Mouse (Mus musculus): ENCODE data around the gene Cd160. TPM values are rescaled to one million over a fixed set of nuclear protein-coding genes. Genes with fewer than 3 reads are reported as not detected.

The Cd160 gene
- total RNA-seq, 1 experiment = 0.36 TPM

DNA sequence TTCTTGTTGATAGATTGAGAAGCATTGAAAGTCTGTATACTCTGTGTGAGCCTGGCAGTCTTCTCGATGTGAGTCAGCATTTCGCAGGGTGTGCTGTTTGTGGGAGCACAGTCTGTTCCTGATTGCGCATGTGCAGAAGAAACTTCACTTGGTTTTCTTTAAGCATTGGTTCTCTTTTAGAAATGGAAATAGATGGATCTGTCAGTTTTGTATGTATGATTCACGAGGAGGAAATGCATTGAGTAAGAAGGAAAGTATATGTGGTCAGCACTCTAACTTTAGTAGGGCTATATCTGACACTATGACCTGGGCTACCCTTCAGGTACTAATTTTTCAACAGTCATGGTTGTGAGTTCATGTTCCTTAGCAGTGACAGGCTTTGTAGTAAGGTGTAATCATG is 69.5 kb downstream of the Cd160 start:
- Histone ChIP-seq H3K9me3 (ENCODE audit: control insufficient read depth, insufficient read depth, low read depth, low read length) (0 out of 2 replicates have a peak, but pooled peaks cover 5% of the 10 kb centered on the region), H3K27ac (ENCODE audit: insufficient read depth, low read depth, low read length, poor library complexity, severe bottlenecking) (no peak overlapping the region), H3K4me3 (ENCODE audit: insufficient read depth in 1 of 2, low read depth in 1 of 2, low read length in 2 of 2, poor library complexity in 1 of 2, severe bottlenecking in 1 of 2) (no peak overlapping the region), H3K36me3 (ENCODE audit: control insufficient read depth, insufficient read depth, low read length, poor library complexity, severe bottlenecking) (peaks cover 8% of the 10 kb centered on the region; the same call in 1 of the 2 replicates), H3K9ac (ENCODE audit: insufficient read depth, low read depth, low read length, poor library complexity, severe bottlenecking) (no peak overlapping the region), H3K4me1 (ENCODE audit: control insufficient read depth in 2 of 2, insufficient read depth in 2 of 2, low read length in 2 of 2, poor library complexity in 1 of 2) (peaks cover 1 to 4% of the 10 kb centered on the region in 2 experiments; a peak in 3 of 4 replicates)
- DNase-seq (ENCODE audit: low read depth, low spot score) = no peak
- in situ Hi-C loops (cut with MboI; ENCODE audit: low sequenced_read_pairs in 2 of 2, unreplicated experiment in 2 of 2) = no loop called here
- TF ChIP-seq CHD2 (IDR thresholded peaks at IDR 0.05; ENCODE audit: low read depth, low read length) = no peak

DNA sequence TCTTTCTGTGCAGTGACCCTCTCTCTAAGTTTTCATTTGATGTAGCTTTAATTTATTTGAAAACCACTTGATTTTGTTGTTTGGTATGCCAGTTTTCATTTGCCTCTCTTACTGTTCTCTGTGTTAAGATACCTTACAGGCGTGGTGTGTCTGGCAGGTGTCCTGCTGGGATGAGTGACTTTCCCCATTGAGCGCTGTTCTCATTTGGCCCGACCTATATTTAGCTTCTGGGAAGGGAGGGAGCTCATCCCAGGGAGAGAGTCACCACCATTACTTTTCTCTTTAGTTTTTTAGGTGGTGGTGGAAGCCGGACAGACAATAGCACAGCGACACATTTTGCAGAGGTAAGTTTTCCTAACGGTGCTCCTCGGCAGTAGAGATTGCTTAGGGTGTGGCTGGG is 71.5 kb downstream of the Cd160 start:
- in situ Hi-C loops (cut with MboI; ENCODE audit: low sequenced_read_pairs in 2 of 2, unreplicated experiment in 2 of 2) = no loop called here
- H3K4me1 ChIP-seq (ENCODE audit: control insufficient read depth in 2 of 2, insufficient read depth in 2 of 2, low read length in 2 of 2, poor library complexity in 1 of 2) = peaks cover 1 to 4% of the 10 kb centered on the region in 2 experiments; a peak in 3 of 4 replicates
- H3K4me3 ChIP-seq (ENCODE audit: insufficient read depth in 1 of 2, low read depth in 1 of 2, low read length in 2 of 2, poor library complexity in 1 of 2, severe bottlenecking in 1 of 2) = no peak overlapping the region
- TF ChIP-seq MAFK (IDR thresholded peaks at IDR 0.05; ENCODE audit: insufficient read depth, low read depth, low read length) = no peak
- TF ChIP-seq ZNF384 (IDR thresholded peaks at IDR 0.05; ENCODE audit: low read depth, low read length) = no peak
- no peak for TF ChIP-seq HCFC1 (IDR thresholded peaks at IDR 0.05; ENCODE audit: borderline replicate concordance, insufficient read depth, low read length)
- H3K27ac ChIP-seq (ENCODE audit: insufficient read depth, low read depth, low read length, poor library complexity, severe bottlenecking) = no peak overlapping the region
- no peak overlapping the region for H3K9ac ChIP-seq (ENCODE audit: insufficient read depth, low read depth, low read length, poor library complexity, severe bottlenecking)
- H3K9me3 ChIP-seq (ENCODE audit: control insufficient read depth, insufficient read depth, low read depth, low read length) = 0 out of 2 replicates have a peak, but pooled peaks cover 5% of the 10 kb centered on the region
- 0 out of 2 replicates have a peak, but pooled peaks cover 6% of the 10 kb centered on the region for H3K36me3 ChIP-seq (ENCODE audit: control insufficient read depth, insufficient read depth, low read length, poor library complexity, severe bottlenecking)
- no peak for DNase-seq (ENCODE audit: low read depth, low spot score)

DNA sequence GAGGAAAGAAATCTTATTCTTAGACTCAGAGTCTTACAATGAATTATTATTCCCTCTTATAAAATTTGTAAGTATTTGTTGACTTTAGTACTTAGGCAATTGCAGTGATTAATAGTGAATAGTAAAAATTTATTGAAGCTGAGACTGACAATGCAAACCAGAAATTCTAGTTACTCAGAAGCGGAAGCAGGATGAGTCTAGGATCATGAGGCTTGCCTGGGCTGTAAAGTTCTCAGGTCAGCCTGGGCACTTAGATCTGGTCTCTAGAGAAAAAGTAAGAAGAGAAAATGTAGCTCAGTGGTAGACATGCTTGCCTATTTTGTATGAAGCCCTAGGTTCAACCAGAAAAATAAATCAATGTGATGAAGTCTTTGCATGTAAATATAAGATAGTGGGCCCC is 73.2 kb downstream of the Cd160 start:
- 0 out of 2 replicates have a peak, but pooled peaks cover 5% of the 10 kb centered on the region for H3K9me3 ChIP-seq (ENCODE audit: control insufficient read depth, insufficient read depth, low read depth, low read length)
- in situ Hi-C loops (cut with MboI; ENCODE audit: low sequenced_read_pairs in 2 of 2, unreplicated experiment in 2 of 2) = no loop called here
- peaks cover 1 to 4% of the 10 kb centered on the region in 2 experiments; a peak in 3 of 4 replicates for H3K4me1 ChIP-seq (ENCODE audit: control insufficient read depth in 2 of 2, insufficient read depth in 2 of 2, low read length in 2 of 2, poor library complexity in 1 of 2)
- H3K4me3 ChIP-seq (ENCODE audit: insufficient read depth in 1 of 2, low read depth in 1 of 2, low read length in 2 of 2, poor library complexity in 1 of 2, severe bottlenecking in 1 of 2) = no peak overlapping the region
- TF ChIP-seq CHD2 (IDR thresholded peaks at IDR 0.05; ENCODE audit: low read depth, low read length) = no peak
- TF ChIP-seq MAFK (IDR thresholded peaks at IDR 0.05; ENCODE audit: insufficient read depth, low read depth, low read length) = no peak
- TF ChIP-seq HCFC1 (IDR thresholded peaks at IDR 0.05; ENCODE audit: borderline replicate concordance, insufficient read depth, low read length) = no peak
- no peak for TF ChIP-seq ZNF384 (IDR thresholded peaks at IDR 0.05; ENCODE audit: low read depth, low read length)
- no peak for TF ChIP-seq ZC3H11A (IDR thresholded peaks at IDR 0.05; ENCODE audit: borderline replicate concordance, low read depth, low read length)
- H3K9ac ChIP-seq (ENCODE audit: insufficient read depth, low read depth, low read length, poor library complexity, severe bottlenecking) = no peak overlapping the region
- DNase-seq (ENCODE audit: low read depth, low spot score) = no peak
- 0 out of 2 replicates have a peak, but pooled peaks cover 2% of the 10 kb centered on the region for H3K36me3 ChIP-seq (ENCODE audit: control insufficient read depth, insufficient read depth, low read length, poor library complexity, severe bottlenecking)
- H3K27ac ChIP-seq (ENCODE audit: insufficient read depth, low read depth, low read length, poor library complexity, severe bottlenecking) = no peak overlapping the region

Other genes with a start within 250 kb of the Cd160 start
- 5.7 and 8.1 TPM in 2 replicates for gene Polr3gl, start 235.2 kb downstream of the Cd160 start, total RNA-seq (2012; rRNA removed)
- gene Ankrd34a, start 232.7 kb downstream of the Cd160 start, total RNA-seq (2012; rRNA removed) = 0.67 and 1.1 TPM in 2 replicates
- 2.6 and 4.6 TPM in 2 replicates for gene Lix1l, start 228.2 kb downstream of the Cd160 start, total RNA-seq (2012; rRNA removed)
- gene Rbm8a, start 199.4 kb downstream of the Cd160 start, total RNA-seq (2012; rRNA removed) = 115 and 140 TPM in 2 replicates
- 15.6 and 23.6 TPM in 2 replicates for gene Pex11b, start 194.0 kb downstream of the Cd160 start, total RNA-seq (2012; rRNA removed)
- 0.13 and 0.21 TPM in 2 replicates for gene Gm42957, start 193.9 kb downstream of the Cd160 start, total RNA-seq (2012; rRNA removed)
- 1.0 and 1.7 TPM in 2 replicates for gene Itga10, start 183.8 kb downstream of the Cd160 start, total RNA-seq (2012; rRNA removed)
- 3.7 and 5.7 TPM in 2 replicates for gene Ankrd35, start 159.2 kb downstream of the Cd160 start, total RNA-seq (2012; rRNA removed)
- 14.6 and 27.9 TPM in 2 replicates for gene Pias3, start 133.0 kb downstream of the Cd160 start, total RNA-seq (2012; rRNA removed)
- gene Nudt17, start 120.8 kb downstream of the Cd160 start, total RNA-seq (2012; rRNA removed) = 7.4 and 13.5 TPM in 2 replicates
- 21.0 and 22.2 TPM in 2 replicates for gene Polr3c, start 101.7 kb downstream of the Cd160 start, total RNA-seq (2012; rRNA removed)
- 16.9 and 22.1 TPM in 2 replicates for gene Rnf115, start 101.7 kb downstream of the Cd160 start, total RNA-seq (2012; rRNA removed)
- 1.6 and 3.0 TPM in 2 replicates for gene Pdzk1, start 67 bp downstream of the Cd160 start, total RNA-seq (2012; rRNA removed)
- 0.13 and 0.26 TPM in 2 replicates for gene Gja5, start 75.3 kb upstream of the Cd160 start, total RNA-seq (2012; rRNA removed)
- gene Gpr89, start 76.0 kb upstream of the Cd160 start, total RNA-seq (2012; rRNA removed) = 40.5 and 42.3 TPM in 2 replicates
- gene Gja8, start 96.7 kb upstream of the Cd160 start, total RNA-seq (2012; rRNA removed) = 0.04 and 0.05 TPM in 2 replicates